Mouse (Mus musculus) G1E (cell line): ENCODE results near the gene Acap1.

Experiments used
- CTCF ChIP-seq: IDR thresholded peaks from 2 replicates; pipeline ENCODE4 v1.5.1; 2012; ENCODE audit warnings: low read depth, low read length, inconsistent platforms, mixed read lengths
- GATA1 ChIP-seq: IDR thresholded peaks from 2 replicates; pipeline ENCODE4 v1.6.1; 2012; ENCODE audit warnings: borderline replicate concordance, low read length, inconsistent platforms, mixed read lengths
- POLR2AphosphoS5 ChIP-seq: IDR thresholded peaks from 2 replicates; pipeline ENCODE4 v1.6.1; 2012; ENCODE audit warnings: low read depth, low read length, inconsistent platforms; ENCODE audit not compliant: insufficient replicate concordance
- TAL1 ChIP-seq: conservative IDR thresholded peaks from 2 replicates; pipeline ENCODE4 v1.6.1; 2012; ENCODE audit warnings: low read depth, low read length, inconsistent platforms, mixed read lengths

- TF ChIP-seq CTCF (no peak), GATA1 (no peak), TAL1 (no peak), POLR2AphosphoS5 (no peak)
Measured at GRCm38 (mm10) chr11:69933066-69933465, 37.7 kb upstream of the Acap1 start.
